Mouse (Mus musculus) olfactory bulb, adult 2 months (tissue): ENCODE results near the gene Ctbp1.

Experiments
- CTCF ChIP-seq: fragments of 200-500 bp; IDR thresholded peaks from 2 replicates; pipeline ENCODE4 v1.5.1; 2012; ENCODE audit warnings: low read depth, mild to moderate bottlenecking, low read length, moderate library complexity; ENCODE audit not compliant: insufficient read depth
- POLR2A ChIP-seq: fragments of 200-500 bp; IDR thresholded peaks from 2 replicates; pipeline ENCODE4 v1.6.1; 2012; ENCODE audit warnings: mild to moderate bottlenecking, low read depth, low read length, moderate library complexity; ENCODE audit not compliant: insufficient read depth

DNA sequence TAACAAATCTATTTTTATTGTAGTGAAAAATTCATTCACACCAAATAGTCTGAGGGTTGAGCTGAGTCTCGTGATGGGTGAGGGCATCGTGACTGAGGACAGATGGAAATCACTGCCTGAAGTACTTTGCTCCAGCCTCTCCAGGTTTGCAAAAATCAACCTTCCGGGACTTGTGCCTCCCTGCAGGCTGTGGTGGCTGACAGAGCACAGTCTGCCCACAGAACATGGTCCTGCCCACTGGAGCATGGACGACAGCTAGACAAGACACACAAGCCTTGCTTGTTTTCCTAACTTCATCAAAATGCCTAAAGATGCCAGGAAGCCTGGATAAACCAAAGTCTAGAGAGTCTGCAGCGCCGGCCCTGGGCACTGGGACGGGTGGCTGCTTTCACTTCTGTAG, 9.2 kb upstream of the Ctbp1 start:
- TF ChIP-seq POLR2A (no peak), CTCF (no peak)
